Mouse (Mus musculus): ENCODE measurements around the gene 1810009A15Rik. TPM values are rescaled to one million over a fixed set of nuclear protein-coding genes. Genes with fewer than 3 reads are reported as not detected.
A peak's percentile ranks its signal among the peaks of the same experiment; 100 is the strongest.

The 1810009A15Rik gene
- total and polyA plus RNA-seq, 3 experiments, result 184 to 189 TPM; not detected in 1

GRCm38 (mm10) chr19:8839908-8840791, 48.5 kb upstream of the 1810009A15Rik start (continued):
- TF ChIP-seq POLR2A (IDR thresholded peaks at IDR 0.05; ENCODE audit: control insufficient read depth in 1 of 2, insufficient read depth in 1 of 2, low read depth in 1 of 2, low read length in 2 of 2, poor library complexity in 1 of 2), result peak; percentile 61 to 70; a peak in 3 of 4 replicates
- peak; percentile 60; the same call in 1 of the 2 replicates for TF ChIP-seq POLR2AphosphoS2 (IDR thresholded peaks at IDR 0.05; ENCODE audit: low read length)
- TF ChIP-seq MAZ (IDR thresholded peaks at IDR 0.05; ENCODE audit: low read depth, low read length), result no peak
- TF ChIP-seq SIN3A (IDR thresholded peaks at IDR 0.05; ENCODE audit: low read length), result peak; percentile 57; the same call in 1 of the 2 replicates
- TF ChIP-seq MEF2A (IDR thresholded peaks at IDR 0.05; ENCODE audit: extremely low read depth, insufficient replicate concordance, low read depth, low read length, poor library complexity, severe bottlenecking), result no peak
- no peak for TF ChIP-seq JUND (IDR thresholded peaks at IDR 0.05; ENCODE audit: low read depth, low read length)
- no peak for TF ChIP-seq GATA1 (IDR thresholded peaks at IDR 0.05; ENCODE audit: low read depth, low read length)
- TF ChIP-seq GABPA (IDR thresholded peaks at IDR 0.05; ENCODE audit: low read depth, low read length), result no peak
- TF ChIP-seq RAD21 (IDR thresholded peaks at IDR 0.05; ENCODE audit: low read depth, low read length), result no peak
- peak; percentile 45; the same call in 1 of the 2 replicates for TF ChIP-seq ELF1 (IDR thresholded peaks at IDR 0.05; ENCODE audit: low read depth, low read length)
- no peak for TF ChIP-seq E2F4 (IDR thresholded peaks at IDR 0.05; ENCODE audit: borderline replicate concordance, low read depth, low read length)
- TF ChIP-seq UBTF (IDR thresholded peaks at IDR 0.05; ENCODE audit: borderline replicate concordance, insufficient read depth, low read depth, low read length), result no peak
- TF ChIP-seq BHLHE40 (IDR thresholded peaks at IDR 0.05; ENCODE audit: borderline replicate concordance, low read depth, low read length), result no peak
- TF ChIP-seq SMC3 (IDR thresholded peaks at IDR 0.05; ENCODE audit: low read depth, low read length), result no peak
- TF ChIP-seq MAFK (IDR thresholded peaks at IDR 0.05; ENCODE audit: borderline replicate concordance, low read depth, low read length), result no peak
- peak; percentile 48 for TF ChIP-seq MXI1 (IDR thresholded peaks at IDR 0.05; ENCODE audit: low read depth, low read length)
- TF ChIP-seq NRF1 (IDR thresholded peaks at IDR 0.05; ENCODE audit: insufficient read depth, low read depth, low read length, poor library complexity, severe bottlenecking), result no peak
- TF ChIP-seq MYC (IDR thresholded peaks at IDR 0.05; ENCODE audit: low read depth, low read length), result no peak
- TF ChIP-seq ZC3H11A (IDR thresholded peaks at IDR 0.05; ENCODE audit: low read depth, low read length), result no peak
- TF ChIP-seq RCOR1 (IDR thresholded peaks at IDR 0.05; ENCODE audit: low read depth, low read length), result no peak
- 0 out of 2 replicates have a peak, but pooled peaks have one; percentile 9 for TF ChIP-seq ETS1 (IDR thresholded peaks at IDR 0.05; ENCODE audit: low read depth, low read length)
- TF ChIP-seq POLR2AphosphoS5 (IDR thresholded peaks at IDR 0.05; ENCODE audit: borderline replicate concordance, low read depth, low read length), result no peak

GRCm38 (mm10) chr19:8841012-8841411, 47.6 kb upstream of the 1810009A15Rik start:
- Histone ChIP-seq H3K36me3 (ENCODE audit: control insufficient read depth in 1 of 2, insufficient read depth in 2 of 2, low read length in 2 of 2) (peaks cover 2 to 14% of the 10 kb centered on the region in 2 experiments), H3K4me1 (ENCODE audit: control insufficient read depth in 1 of 2, insufficient read depth in 2 of 2, low read length in 2 of 2) (peaks cover 3 to 17% of the 10 kb centered on the region in 2 experiments), H3K79me2 (ENCODE audit: control insufficient read depth, insufficient read depth, low read length, poor library complexity) (no peaks in the 10 kb centered on the region; the same call in 1 of the 2 replicates), H3K27me3 (ENCODE audit: control insufficient read depth in 1 of 2, insufficient read depth in 2 of 2, low read length in 2 of 2) (no peaks in the 10 kb centered on the region), H3K4me3 (ENCODE audit: control insufficient read depth in 1 of 2, insufficient read depth in 1 of 2, low read depth in 2 of 2, low read length in 2 of 2) (peak overlapping the region; percentile 77 to 96), H3K9me3 (replicated peaks; ENCODE audit: insufficient read depth, low read length) (no peaks in the 10 kb centered on the region), H3K9ac (ENCODE audit: control insufficient read depth, low read depth, low read length, poor library complexity, severe bottlenecking) (peak overlapping the region; percentile 83), H3K27ac (ENCODE audit: control insufficient read depth, low read depth, low read length) (no peak overlapping the region)
- TF ChIP-seq TAL1 (IDR thresholded peaks at IDR 0.05; ENCODE audit: low read length) (no peak), POLR2A (IDR thresholded peaks at IDR 0.05; ENCODE audit: control insufficient read depth in 1 of 2, insufficient read depth in 1 of 2, low read depth in 1 of 2, low read length in 2 of 2, poor library complexity in 1 of 2) (no peak), E2F4 (IDR thresholded peaks at IDR 0.05; ENCODE audit: borderline replicate concordance, low read depth, low read length) (no peak), SIN3A (IDR thresholded peaks at IDR 0.05; ENCODE audit: low read length) (no peak), MAX (IDR thresholded peaks at IDR 0.05; ENCODE audit: low read length) (no peak), ZMIZ1 (IDR thresholded peaks at IDR 0.05; ENCODE audit: low read depth, low read length) (no peak), KAT2A (conservative IDR thresholded peaks at IDR 0.05; ENCODE audit: low read depth, low read length) (no peak), MXI1 (IDR thresholded peaks at IDR 0.05; ENCODE audit: low read depth, low read length) (no peak), NELFE (IDR thresholded peaks at IDR 0.05; ENCODE audit: low read depth, low read length) (no peak), POLR2AphosphoS2 (IDR thresholded peaks at IDR 0.05; ENCODE audit: low read length) (no peak), BHLHE40 (IDR thresholded peaks at IDR 0.05; ENCODE audit: borderline replicate concordance, low read depth, low read length) (no peak)
- no peak for DNase-seq (ENCODE audit: low read depth, low spot score)
